Mouse (Mus musculus) G1E (cell line): ENCODE measurements around the gene Dnm3. TPM values are rescaled to one million over a fixed set of nuclear protein-coding genes. Genes with fewer than 3 reads are reported as not detected.

Experiments
- ATAC-seq: 2 replicates; pipeline ENCODE4 v1.8.0; 2016; ENCODE audit warnings: mild to moderate bottlenecking; ENCODE audit not compliant: insufficient number of reproducible peaks, poor library complexity, low FRiP score, severe bottlenecking; ENCODE audit errors: extremely low read depth
- DNase-seq: peaks from one replicate; pipeline ENCODE4 v3.0.0; 2012; ENCODE audit warnings: low spot score
- H3K27me3 ChIP-seq: 2 replicates; pipeline ENCODE4 v1.6.1; 2012; ENCODE audit warnings: mild to moderate bottlenecking, low read length, inconsistent platforms; ENCODE audit not compliant: insufficient read depth
- H3K36me3 ChIP-seq: replicated peaks from 2 replicates; pipeline ENCODE3; 2012; ENCODE audit warnings: mild to moderate bottlenecking, inconsistent platforms
- H3K4me1 ChIP-seq: 2 replicates; pipeline ENCODE4 v1.6.1; 2012; ENCODE audit warnings: low read depth, low read length, inconsistent platforms, mixed read lengths; ENCODE audit not compliant: insufficient read depth
- H3K4me3 ChIP-seq: 2 replicates; pipeline ENCODE4 v1.5.1; 2012; ENCODE audit warnings: low read depth, mild to moderate bottlenecking, inconsistent platforms, low read length, moderate library complexity, mixed read lengths
- H3K9me3 ChIP-seq: replicated peaks from 2 replicates; pipeline ENCODE4 v1.6.1; 2012; ENCODE audit warnings: inconsistent platforms
- CTCF ChIP-seq: IDR thresholded peaks from 2 replicates; pipeline ENCODE4 v1.5.1; 2012; ENCODE audit warnings: low read depth, low read length, inconsistent platforms, mixed read lengths
- GATA1 ChIP-seq: IDR thresholded peaks from 2 replicates; pipeline ENCODE4 v1.6.1; 2012; ENCODE audit warnings: borderline replicate concordance, low read length, inconsistent platforms, mixed read lengths
- GATA2 ChIP-seq: IDR thresholded peaks from 2 replicates; pipeline ENCODE4 v1.6.1; 2012; ENCODE audit warnings: low read depth, low read length, inconsistent platforms, borderline replicate concordance
- POLR2AphosphoS5 ChIP-seq: IDR thresholded peaks from 2 replicates; pipeline ENCODE4 v1.6.1; 2012; ENCODE audit warnings: low read depth, low read length, inconsistent platforms; ENCODE audit not compliant: insufficient replicate concordance
- TAL1 ChIP-seq: conservative IDR thresholded peaks from 2 replicates; pipeline ENCODE4 v1.6.1; 2012; ENCODE audit warnings: low read depth, low read length, inconsistent platforms, mixed read lengths
- polyA plus RNA-seq: library from polyadenylated mRNA; stranded (reverse); fragments of >175 nt; gene quantifications from 2 replicates; pipeline ENCODE4 v1.2.3, GENCODE M21; 2012
- total RNA-seq, 2 experiments: library from RNA; stranded (forward) in 1 of 2; stranded (reverse) in 1 of 2; fragments of 200-1000 nt in 1 of 2; fragments of >200 nt in 1 of 2; fragmentation: Nextera tagmentation in 1 of 2; gene quantifications; 2 replicates each; pipeline ENCODE4 v1.2.3; 2014 to 2017

Gene Dnm3
- total and polyA plus RNA-seq, 3 experiments, result 0.27 to 0.66 TPM; not detected in 1

DNA sequence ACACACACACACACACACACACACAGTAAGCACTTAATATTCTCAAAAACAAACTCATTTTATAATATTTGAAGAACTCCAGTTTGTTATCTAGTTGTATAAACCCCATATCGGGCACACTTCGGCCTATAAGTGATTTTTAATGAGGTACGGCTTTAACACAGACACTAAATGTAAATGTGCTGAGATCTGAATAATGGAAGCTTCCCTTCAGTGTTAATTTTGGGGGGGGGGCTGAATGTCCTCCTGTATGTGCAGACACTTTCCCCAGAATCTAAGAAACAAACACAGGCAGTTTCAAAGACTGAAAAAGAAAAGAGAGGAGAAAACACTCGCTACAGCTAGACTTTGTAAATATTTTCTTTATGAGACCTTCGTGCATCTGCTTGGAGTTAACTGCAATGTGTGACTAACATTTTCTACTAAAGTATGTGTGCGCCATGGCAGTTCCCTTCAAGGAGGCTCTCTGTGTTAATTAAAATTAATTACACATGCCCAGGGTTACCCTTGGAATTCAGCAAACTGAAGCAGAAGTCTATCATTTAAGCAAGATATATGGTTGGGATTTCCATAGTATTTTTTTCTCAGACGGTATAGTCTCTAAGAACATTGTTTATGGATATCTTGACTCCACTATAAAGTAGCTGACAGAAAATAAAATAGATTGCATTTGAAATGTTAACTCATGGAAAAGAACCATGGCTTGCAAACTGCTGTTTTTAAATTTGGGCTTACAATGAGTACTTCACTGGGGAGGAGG is 356.2 kb downstream of the Dnm3 start:
- H3K36me3 ChIP-seq, result no peaks in the 10 kb centered on the region
- ATAC-seq (no peak), DNase-seq (no peak)
- TF ChIP-seq TAL1, result no peak
- TF ChIP-seq GATA1, result no peak
- TF ChIP-seq GATA2, result no peak
- TF ChIP-seq POLR2AphosphoS5, result no peak
- no peak for TF ChIP-seq CTCF
- no peaks in the 10 kb centered on the region for H3K9me3 ChIP-seq
- no peak overlapping the region for H3K4me3 ChIP-seq
- H3K4me1 ChIP-seq, result no peaks in the 10 kb centered on the region
- H3K27me3 ChIP-seq, result no peaks in the 10 kb centered on the region

DNA sequence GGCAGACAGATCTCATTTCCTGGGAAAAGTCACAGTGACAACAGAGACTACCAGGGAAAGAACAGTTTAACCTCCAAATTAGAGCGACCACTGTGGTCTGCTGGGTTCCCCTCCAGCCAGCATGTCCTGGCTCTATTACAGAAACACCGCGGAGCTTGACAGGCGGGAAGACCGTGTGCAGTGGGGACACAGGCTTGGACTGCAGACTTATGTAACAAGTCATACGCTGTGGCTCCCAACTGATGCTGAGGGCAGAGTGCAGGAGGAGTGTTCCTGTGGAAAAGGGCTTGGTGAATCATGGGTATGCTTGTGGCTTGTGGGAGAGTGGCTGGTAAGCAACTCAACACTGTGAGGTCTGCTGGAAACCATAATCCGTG is 368.4 kb downstream of the Dnm3 start:
- H3K36me3 ChIP-seq, result no peaks in the 10 kb centered on the region
- no peak for TF ChIP-seq GATA2
- no peak for TF ChIP-seq TAL1
- TF ChIP-seq POLR2AphosphoS5, result no peak
- TF ChIP-seq CTCF, result no peak
- TF ChIP-seq GATA1, result no peak
- DNase-seq (no peak), ATAC-seq (no peak)
- peaks cover 3% of the 10 kb centered on the region for H3K27me3 ChIP-seq
- H3K9me3 ChIP-seq, result no peaks in the 10 kb centered on the region
- no peak overlapping the region for H3K4me3 ChIP-seq
- no peaks in the 10 kb centered on the region for H3K4me1 ChIP-seq

DNA sequence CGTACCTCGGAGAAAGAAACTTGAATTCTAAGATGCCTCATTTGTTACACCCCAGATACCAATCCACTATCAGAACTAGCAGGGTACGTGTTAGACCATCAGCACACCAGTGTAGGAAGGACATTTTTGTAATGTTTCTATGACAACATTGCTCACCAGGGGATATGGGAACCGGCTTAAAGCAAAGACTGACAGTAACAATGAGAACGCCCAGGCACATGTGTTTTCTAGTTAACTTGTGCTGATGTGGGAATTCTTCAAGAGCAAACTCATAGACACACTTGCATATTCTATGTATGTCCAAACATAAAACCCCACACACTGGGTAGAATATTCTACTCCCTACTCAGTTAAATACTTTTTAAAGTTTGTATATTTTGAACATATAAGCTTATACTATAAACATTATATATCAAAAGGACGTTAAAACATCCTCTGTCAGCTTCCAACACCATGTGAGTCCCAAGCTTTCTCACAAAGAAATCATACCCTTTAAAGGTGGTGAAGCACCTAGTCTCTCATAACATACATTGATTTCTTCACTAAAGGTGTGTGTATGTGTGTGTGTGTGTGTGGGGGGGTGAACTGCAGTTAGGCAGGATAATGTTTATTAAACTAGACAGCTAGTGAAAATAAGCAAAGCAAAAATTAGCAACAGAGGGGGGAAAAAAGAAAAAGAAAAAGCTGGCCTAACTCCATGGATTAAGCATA is 369.0 kb downstream of the Dnm3 start:
- Histone ChIP-seq H3K9me3 (no peaks in the 10 kb centered on the region), H3K4me1 (no peaks in the 10 kb centered on the region), H3K27me3 (peaks cover 3% of the 10 kb centered on the region), H3K4me3 (no peak overlapping the region), H3K36me3 (no peaks in the 10 kb centered on the region)
- DNase-seq (no peak), ATAC-seq (no peak)
- no peak for TF ChIP-seq TAL1
- TF ChIP-seq GATA2, result no peak
- TF ChIP-seq POLR2AphosphoS5, result no peak
- TF ChIP-seq CTCF, result no peak
- no peak for TF ChIP-seq GATA1

DNA sequence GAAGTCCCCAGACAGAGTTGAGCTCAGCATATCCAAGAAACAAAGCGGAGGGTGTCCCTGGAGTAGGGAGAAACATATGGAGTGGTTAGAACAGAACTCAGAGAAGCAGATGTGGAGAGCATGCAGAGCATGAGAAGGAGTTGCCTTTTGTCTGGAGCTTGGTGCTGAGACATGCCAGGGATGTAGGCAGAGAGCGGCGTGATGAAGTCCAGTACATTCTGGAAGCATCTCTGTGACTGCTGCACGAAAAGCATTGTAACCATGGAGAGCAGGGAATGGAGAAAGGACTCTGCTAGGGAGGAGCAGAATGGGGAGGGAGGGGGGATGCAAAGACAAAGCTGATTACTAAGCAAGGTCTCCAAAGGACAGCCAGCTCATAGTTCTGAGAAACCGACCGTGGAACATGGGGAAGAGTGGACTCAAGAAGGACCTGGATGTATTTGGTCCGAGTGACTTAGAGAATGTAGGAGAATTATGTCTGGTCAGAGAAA is 369.6 kb downstream of the Dnm3 start:
- DNase-seq (no peak), ATAC-seq (no peak)
- Histone ChIP-seq H3K4me3 (no peak overlapping the region), H3K27me3 (peaks cover 3% of the 10 kb centered on the region), H3K36me3 (no peaks in the 10 kb centered on the region), H3K9me3 (no peaks in the 10 kb centered on the region), H3K4me1 (no peaks in the 10 kb centered on the region)
- TF ChIP-seq GATA2, result no peak
- no peak for TF ChIP-seq TAL1
- TF ChIP-seq POLR2AphosphoS5, result no peak
- no peak for TF ChIP-seq CTCF
- TF ChIP-seq GATA1, result no peak

DNA sequence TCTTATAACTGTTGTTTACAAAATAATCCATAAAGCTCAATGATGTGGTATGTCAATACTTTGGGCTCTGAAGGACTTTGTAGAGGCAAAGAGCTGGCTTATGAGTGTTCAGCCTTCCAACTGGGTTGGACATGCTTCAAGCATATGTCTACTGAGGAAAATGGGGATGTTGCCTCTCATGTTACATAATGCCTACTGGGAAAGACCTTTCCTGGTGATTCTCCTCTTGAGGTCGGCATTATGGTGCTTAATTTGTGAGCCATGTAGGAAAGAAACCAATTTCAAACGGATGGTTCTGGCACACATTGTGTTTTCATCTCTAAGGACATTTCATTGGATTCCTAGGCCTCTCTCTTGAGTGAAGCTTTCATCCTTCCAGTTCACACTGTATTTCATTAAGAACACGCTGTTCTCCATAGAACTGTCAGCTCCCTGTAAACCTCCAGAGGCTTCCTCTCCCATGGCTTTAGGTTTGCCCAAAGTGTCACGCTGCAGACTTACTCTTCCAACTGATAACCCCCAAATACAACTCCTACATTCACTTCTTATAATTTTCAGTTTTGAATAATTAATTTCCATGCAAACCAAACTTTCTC is 370.7 kb downstream of the Dnm3 start:
- no peak for DNase-seq
- ATAC-seq, result no peak
- TF ChIP-seq CTCF, result no peak
- TF ChIP-seq GATA1, result no peak
- TF ChIP-seq GATA2, result no peak
- no peak for TF ChIP-seq POLR2AphosphoS5
- TF ChIP-seq TAL1, result no peak
- no peaks in the 10 kb centered on the region for H3K36me3 ChIP-seq
- H3K4me3 ChIP-seq, result no peak overlapping the region
- peaks cover 3% of the 10 kb centered on the region for H3K27me3 ChIP-seq
- no peaks in the 10 kb centered on the region for H3K9me3 ChIP-seq
- no peaks in the 10 kb centered on the region for H3K4me1 ChIP-seq
